Mouse (Mus musculus) thymus, postnatal 4 days (tissue): ENCODE data around the gene Ilf2.

Source experiments
- DNase-seq: peaks from one replicate; pipeline ENCODE4 v3.0.0; 2021

Gene Ilf2

GRCm38 (mm10) chr3:90512276-90512675, 36.4 kb downstream of the Ilf2 start:
- DNase-seq, result no peak

- no peak for DNase-seq
Observed at GRCm38 (mm10) chr3:90512948-90513642, 37.2 kb downstream of the Ilf2 start.

GRCm38 (mm10) chr3:90513796-90514590, 38.1 kb downstream of the Ilf2 start, which contains the start of the genes S100a1 and S100a13:
TSS of gene S100a1 (minus strand) at chr3:90514392.
TSS of gene S100a13 (plus strand) at chr3:90514435.
- DNase-seq, result peak; percentile 41

- peak; percentile 75 for DNase-seq
Observed at GRCm38 (mm10) chr3:90514691-90515090, 38.8 kb downstream of the Ilf2 start.

GRCm38 (mm10) chr3:90515242-90515641, 39.3 kb downstream of the Ilf2 start:
- DNase-seq, result no peak

GRCm38 (mm10) chr3:90515789-90516188, 39.9 kb downstream of the Ilf2 start:
- DNase-seq, result no peak

- no peak for DNase-seq
Observed at GRCm38 (mm10) chr3:90517711-90518110, 41.8 kb downstream of the Ilf2 start.

- DNase-seq, result no peak
Observed at GRCm38 (mm10) chr3:90525421-90525820, 49.5 kb downstream of the Ilf2 start.

GRCm38 (mm10) chr3:90526076-90526475, 50.1 kb downstream of the Ilf2 start:
- no peak for DNase-seq

- DNase-seq, result no peak
Observed at GRCm38 (mm10) chr3:90526580-90526979, 50.7 kb downstream of the Ilf2 start, which contains the start of gene S100a14. TSS of gene S100a14 (plus strand) at chr3:90526856.

GRCm38 (mm10) chr3:90527291-90527873, 51.5 kb downstream of the Ilf2 start:
- DNase-seq, result no peak

GRCm38 (mm10) chr3:90531713-90532112, 55.8 kb downstream of the Ilf2 start:
- no peak for DNase-seq

- DNase-seq, result no peak
Observed at GRCm38 (mm10) chr3:90535446-90535845, 59.5 kb downstream of the Ilf2 start.

GRCm38 (mm10) chr3:90537141-90537904, 61.4 kb downstream of the Ilf2 start, which contains the start of gene S100a16:
TSS of gene S100a16 (plus strand) at chr3:90537254.
- DNase-seq, result no peak

- DNase-seq, result no peak
Observed at GRCm38 (mm10) chr3:90537905-90538296, 62.0 kb downstream of the Ilf2 start.
